Mouse (Mus musculus) ES-Bruce4 (cell line): ENCODE data around the gene Arhgap15.

Experiments used
- CTCF ChIP-seq: IDR thresholded peaks from one replicate; pipeline ENCODE4 v1.8.1; 2011; ENCODE audit warnings: low read depth, low read length
- EP300 ChIP-seq: IDR thresholded peaks from 2 replicates; pipeline ENCODE4 v1.6.1; 2011; ENCODE audit warnings: low read depth, low read length; ENCODE audit not compliant: insufficient read depth
- POLR2A ChIP-seq: IDR thresholded peaks from one replicate; pipeline ENCODE4 v1.8.1; 2011; ENCODE audit warnings: low read length; ENCODE audit not compliant: insufficient read depth

GRCm38 (mm10) chr2:44306137-44306536 is 557.5 kb downstream of the Arhgap15 start:
- TF ChIP-seq CTCF, result no peak
- TF ChIP-seq POLR2A, result no peak
- no peak for TF ChIP-seq EP300
